Mouse (Mus musculus): Measurements from ENCODE around the gene Erg. TPM values are rescaled to one million over a fixed set of nuclear protein-coding genes. Genes with fewer than 3 reads are reported as not detected.

Gene Erg
- polyA plus RNA-seq, 1 experiment from 2014 or later: 9.1 TPM

GRCm38 (mm10) chr16:95585541-95586310, 667 bp downstream of the Erg start:
- no peaks in the 10 kb centered on the region for H3K36me3 ChIP-seq (ENCODE audit: insufficient read depth)
- DNase-seq (peak; percentile 73), ATAC-seq (ENCODE audit: insufficient read depth) (peak; percentile 90)
- H3K4me1 ChIP-seq (ENCODE audit: insufficient read depth): peaks cover 2% of the 10 kb centered on the region; the same call in 1 of the 2 replicates
- peak; percentile 64 for TF ChIP-seq CTCF (IDR thresholded peaks at IDR 0.05; ENCODE audit: low read depth)
- WGBS: under 1% methylated on average over 36 of the region's 36 CpGs
- peak overlapping the region; percentile 29 for H3K9ac ChIP-seq
- H3K4me3 ChIP-seq (ENCODE audit: low read depth, low read length): peak overlapping the region; percentile 47
- peak overlapping the region; percentile 90 for H3K4me2 ChIP-seq
- no peaks in the 10 kb centered on the region for H3K9me3 ChIP-seq (ENCODE audit: low read depth, low read length)
- H3K27ac ChIP-seq (ENCODE audit: low read depth): peak overlapping the region; percentile 82
- H3K27me3 ChIP-seq (ENCODE audit: insufficient read depth, low read length): peaks cover 26% of the 10 kb centered on the region

DNA sequence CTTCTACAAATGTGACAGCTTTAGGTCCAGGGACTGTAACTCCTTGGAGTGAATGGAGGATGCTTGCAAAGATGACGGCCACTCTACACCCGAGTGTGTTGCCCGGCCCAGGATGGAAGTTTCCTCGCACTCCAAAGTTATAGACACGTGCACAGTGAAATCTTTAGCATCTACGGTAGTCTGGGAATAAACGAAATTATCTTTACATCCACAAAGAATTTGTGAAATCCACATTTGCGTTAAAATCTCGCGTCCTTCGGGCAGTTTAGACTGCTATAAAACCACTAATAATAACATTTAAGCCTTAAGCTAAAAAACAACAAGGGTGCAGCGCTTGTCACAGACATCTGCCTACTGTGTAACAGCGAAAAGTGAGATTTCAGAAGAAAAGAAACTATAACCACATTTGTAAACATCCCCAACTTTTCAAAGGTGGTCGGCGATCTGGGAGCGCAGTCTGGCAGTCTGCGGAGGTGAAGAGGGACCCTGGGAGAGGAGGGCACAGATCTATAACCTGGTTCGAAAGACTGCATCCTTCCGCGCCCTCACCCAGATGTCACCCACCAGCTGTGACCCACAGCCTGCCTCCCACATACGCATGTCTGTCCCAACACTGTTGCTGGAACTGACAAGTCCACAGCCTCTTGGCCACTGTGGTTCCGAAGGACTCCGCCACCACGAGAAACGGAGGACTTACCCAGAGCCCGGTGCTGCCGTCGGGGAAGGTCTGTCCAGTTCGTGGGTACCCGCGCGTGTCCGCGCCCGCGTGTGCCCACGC, 1.5 kb downstream of the Erg start:
- WGBS: 8% methylated on average over 37 of the region's 37 CpGs
- peaks cover 2% of the 10 kb centered on the region; the same call in 1 of the 2 replicates for H3K4me1 ChIP-seq (ENCODE audit: insufficient read depth)
- H3K9me3 ChIP-seq (ENCODE audit: low read depth, low read length): no peaks in the 10 kb centered on the region
- peak overlapping the region; percentile 47 for H3K4me3 ChIP-seq (ENCODE audit: low read depth, low read length)
- H3K36me3 ChIP-seq (ENCODE audit: insufficient read depth): no peaks in the 10 kb centered on the region
- no peak overlapping the region for H3K27ac ChIP-seq (ENCODE audit: low read depth)
- H3K4me2 ChIP-seq: peak overlapping the region; percentile 90
- ATAC-seq (ENCODE audit: insufficient read depth): peak; percentile 42; the same call in 1 of the 2 replicates
- H3K9ac ChIP-seq: peak overlapping the region; percentile 29
- peak; percentile 7 for DNase-seq
- TF ChIP-seq CTCF (IDR thresholded peaks at IDR 0.05; ENCODE audit: low read depth): no peak
- H3K27me3 ChIP-seq (ENCODE audit: insufficient read depth, low read length): peaks cover 26% of the 10 kb centered on the region

DNA sequence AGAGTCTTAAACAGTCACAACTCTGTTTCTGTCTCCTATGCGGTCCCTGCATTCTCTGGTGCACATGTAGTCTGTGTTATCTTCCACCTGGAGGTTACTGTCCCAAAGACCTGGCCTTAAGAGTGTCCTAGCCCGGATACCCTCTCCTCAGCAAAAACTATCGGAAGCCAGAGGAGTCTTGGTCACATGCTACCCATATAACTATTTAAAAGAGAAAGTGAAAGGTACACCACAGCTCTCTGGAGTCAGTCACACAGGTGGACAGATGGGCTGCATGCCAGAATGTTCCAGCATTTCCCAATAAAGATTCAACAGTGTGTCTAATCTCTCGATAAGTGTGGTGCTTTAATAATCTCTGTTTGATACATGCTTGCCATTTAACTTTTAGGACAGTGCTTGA, 7.1 kb downstream of the Erg start:
- Histone ChIP-seq H3K4me2 (no peak overlapping the region), H3K27ac (ENCODE audit: low read depth) (no peak overlapping the region), H3K36me3 (ENCODE audit: insufficient read depth) (no peaks in the 10 kb centered on the region), H3K4me1 (ENCODE audit: insufficient read depth) (no peaks in the 10 kb centered on the region), H3K9me3 (ENCODE audit: low read depth, low read length) (no peaks in the 10 kb centered on the region), H3K27me3 (ENCODE audit: insufficient read depth, low read length) (peaks cover 5% of the 10 kb centered on the region; the same call in 1 of the 2 replicates), H3K4me3 (ENCODE audit: low read depth, low read length) (no peak overlapping the region), H3K9ac (no peak overlapping the region)
- DNase-seq: no peak
- no peak for ATAC-seq (ENCODE audit: insufficient read depth)
- no peak for TF ChIP-seq CTCF (IDR thresholded peaks at IDR 0.05; ENCODE audit: low read depth)
- 78% methylated on average over 4 of the region's 4 CpGs for WGBS

DNA sequence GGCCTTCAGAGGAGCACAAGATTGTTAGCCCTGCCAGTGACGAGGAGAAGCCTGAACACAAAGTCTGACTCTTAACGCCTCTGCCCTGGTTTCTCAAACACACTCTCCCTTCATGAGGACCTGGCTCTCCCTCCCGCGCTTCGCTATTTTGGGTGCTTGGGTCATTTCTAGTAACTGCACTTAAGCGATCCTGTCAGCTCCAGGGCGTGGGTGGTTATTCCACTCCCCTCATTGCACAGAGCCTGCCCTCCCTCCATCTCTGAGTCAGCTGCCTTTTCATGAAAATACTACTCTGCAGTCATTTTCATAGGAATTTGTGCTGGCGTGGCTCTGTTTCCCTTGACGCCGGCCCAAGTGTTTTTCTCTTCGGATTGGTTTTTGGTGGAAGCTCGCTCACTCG, 13.2 kb downstream of the Erg start:
- no peaks in the 10 kb centered on the region for H3K4me1 ChIP-seq (ENCODE audit: insufficient read depth)
- ATAC-seq (ENCODE audit: insufficient read depth) (no peak), DNase-seq (no peak)
- WGBS: 72% methylated on average over 13 of the region's 13 CpGs
- H3K9me3 ChIP-seq (ENCODE audit: low read depth, low read length): no peaks in the 10 kb centered on the region
- H3K36me3 ChIP-seq (ENCODE audit: insufficient read depth): no peaks in the 10 kb centered on the region
- H3K27ac ChIP-seq (ENCODE audit: low read depth): no peak overlapping the region
- no peak overlapping the region for H3K4me3 ChIP-seq (ENCODE audit: low read depth, low read length)
- no peak for TF ChIP-seq CTCF (IDR thresholded peaks at IDR 0.05; ENCODE audit: low read depth)
- H3K4me2 ChIP-seq: no peak overlapping the region
- H3K9ac ChIP-seq: no peak overlapping the region
- H3K27me3 ChIP-seq (ENCODE audit: insufficient read depth, low read length): no peaks in the 10 kb centered on the region

GRCm38 (mm10) chr16:95570616-95571015, 15.8 kb downstream of the Erg start:
- H3K9ac ChIP-seq: no peak overlapping the region
- no peaks in the 10 kb centered on the region for H3K36me3 ChIP-seq (ENCODE audit: insufficient read depth)
- WGBS: 4% methylated on average over 1 of the region's 1 CpGs
- no peaks in the 10 kb centered on the region for H3K9me3 ChIP-seq (ENCODE audit: low read depth, low read length)
- ATAC-seq (ENCODE audit: insufficient read depth) (no peak), DNase-seq (peak; percentile 73)
- TF ChIP-seq CTCF (IDR thresholded peaks at IDR 0.05; ENCODE audit: low read depth): peak; percentile 73
- no peak overlapping the region for H3K4me2 ChIP-seq
- H3K27me3 ChIP-seq (ENCODE audit: insufficient read depth, low read length): no peaks in the 10 kb centered on the region
- no peaks in the 10 kb centered on the region for H3K4me1 ChIP-seq (ENCODE audit: insufficient read depth)
- H3K27ac ChIP-seq (ENCODE audit: low read depth): no peak overlapping the region
- no peak overlapping the region for H3K4me3 ChIP-seq (ENCODE audit: low read depth, low read length)

DNA sequence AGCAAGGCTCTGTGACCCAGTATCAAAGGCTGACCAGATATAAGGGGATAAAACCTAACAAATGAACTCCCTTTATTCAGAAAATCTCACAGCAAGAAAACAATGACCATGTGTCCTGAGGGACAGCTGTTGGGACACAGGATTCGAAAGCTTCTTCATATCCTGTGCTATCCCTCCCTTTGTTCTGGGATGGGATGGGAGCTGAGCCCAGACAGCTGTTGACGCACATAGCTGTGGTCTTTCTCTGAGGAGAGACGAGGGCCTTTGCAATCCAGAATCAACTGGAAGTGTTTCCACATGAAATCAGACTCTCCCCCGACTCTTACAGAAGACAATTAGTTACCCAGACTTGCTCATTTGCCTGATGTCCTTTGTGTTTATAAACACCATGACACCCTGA, 29.6 kb downstream of the Erg start:
- Histone ChIP-seq H3K4me3 (ENCODE audit: low read depth, low read length) (no peak overlapping the region), H3K36me3 (ENCODE audit: insufficient read depth) (no peaks in the 10 kb centered on the region), H3K4me1 (ENCODE audit: insufficient read depth) (no peaks in the 10 kb centered on the region), H3K4me2 (no peak overlapping the region), H3K27me3 (ENCODE audit: insufficient read depth, low read length) (no peaks in the 10 kb centered on the region), H3K27ac (ENCODE audit: low read depth) (no peak overlapping the region), H3K9me3 (ENCODE audit: low read depth, low read length) (no peaks in the 10 kb centered on the region), H3K9ac (no peak overlapping the region)
- ATAC-seq (ENCODE audit: insufficient read depth): no peak
- DNase-seq: no peak
- 50% methylated on average over 4 of the region's 4 CpGs for WGBS
- no peak for TF ChIP-seq CTCF (IDR thresholded peaks at IDR 0.05; ENCODE audit: low read depth)

DNA sequence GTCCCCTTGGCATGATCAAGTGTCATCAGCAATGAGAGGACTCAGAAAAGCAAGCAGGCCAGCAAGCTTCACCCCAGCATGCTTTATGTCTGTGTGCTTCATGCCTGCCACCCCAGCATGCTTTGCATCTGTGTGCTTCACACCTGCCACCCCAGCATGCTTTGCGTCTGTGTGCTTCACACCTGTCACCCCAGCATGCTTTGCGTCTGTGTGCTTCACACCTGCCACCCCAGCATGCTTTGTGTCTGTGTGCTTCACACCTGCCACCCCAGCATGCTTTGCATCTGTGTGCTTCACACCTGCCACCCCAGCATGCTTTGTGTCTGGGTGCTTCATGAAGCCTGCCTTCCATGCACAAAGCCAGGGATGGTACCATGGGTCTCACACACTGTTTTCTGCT, 33.3 kb downstream of the Erg start:
- no peak overlapping the region for H3K4me2 ChIP-seq
- no peak overlapping the region for H3K9ac ChIP-seq
- H3K9me3 ChIP-seq (ENCODE audit: low read depth, low read length): no peaks in the 10 kb centered on the region
- no peak overlapping the region for H3K4me3 ChIP-seq (ENCODE audit: low read depth, low read length)
- H3K27ac ChIP-seq (ENCODE audit: low read depth): no peak overlapping the region
- H3K4me1 ChIP-seq (ENCODE audit: insufficient read depth): no peaks in the 10 kb centered on the region
- no peaks in the 10 kb centered on the region for H3K27me3 ChIP-seq (ENCODE audit: insufficient read depth, low read length)
- 87% methylated on average over 2 of the region's 2 CpGs for WGBS
- no peak for TF ChIP-seq CTCF (IDR thresholded peaks at IDR 0.05; ENCODE audit: low read depth)
- DNase-seq: no peak
- H3K36me3 ChIP-seq (ENCODE audit: insufficient read depth): no peaks in the 10 kb centered on the region
- no peak for ATAC-seq (ENCODE audit: insufficient read depth)

Data from lung, embryonic 14.5 days (tissue).